Mouse (Mus musculus) right cerebral cortex, adult 2 months (tissue): ENCODE measurements at regions not wholly inside any gene's neighbourhood (a gene's known extent, or its start where the extent isn't known, plus 50 kb on each side); places are given as distances from the start of the nearest gene placed in this dataset.
A peak's percentile ranks its signal among the peaks of the same experiment; 100 is the strongest.

ENCODE experiments used
- DNase-seq, 2 experiments: peaks; one replicate each; pipeline ENCODE4 v3.0.0; 2021 to 2022; ENCODE audit warnings: low spot score in 2 of 2

- no peak for DNase-seq
Observed at GRCm38 (mm10) chr6:95769808-95770207, 51.2 kb upstream of the Suclg2 start.

GRCm38 (mm10) chr6:95801651-95802050 is 83.1 kb upstream of the Suclg2 start:
- DNase-seq, result no peak

GRCm38 (mm10) chr6:95841502-95841901 is 122.9 kb upstream of the Suclg2 start:
- no peak for DNase-seq

GRCm38 (mm10) chr6:95846536-95846935 is 127.9 kb upstream of the Suclg2 start:
- DNase-seq, result no peak

GRCm38 (mm10) chr6:95875463-95875862 is 156.9 kb upstream of the Suclg2 start:
- no peak for DNase-seq

GRCm38 (mm10) chr6:95876320-95876719 is 157.7 kb upstream of the Suclg2 start:
- no peak for DNase-seq

- peak; percentile 8 to 14 for DNase-seq
Observed at GRCm38 (mm10) chr6:95886645-95887044, 168.0 kb upstream of the Suclg2 start.

- no peak for DNase-seq
Observed at GRCm38 (mm10) chr6:95902551-95902950, 184.0 kb upstream of the Suclg2 start.

GRCm38 (mm10) chr6:95904085-95904633 is 185.6 kb upstream of the Suclg2 start:
- DNase-seq, result peak in 1 of 2 experiments; percentile 5

GRCm38 (mm10) chr6:95905057-95905456 is 186.5 kb upstream of the Suclg2 start:
- DNase-seq, result peak; percentile 15 to 32

- no peak for DNase-seq
Observed at GRCm38 (mm10) chr6:95921737-95922136, 191.2 kb upstream of the Fam19a1 start.

- DNase-seq, result no peak
Observed at GRCm38 (mm10) chr6:95934561-95934960, 178.4 kb upstream of the Fam19a1 start.

- DNase-seq, result no peak
Observed at GRCm38 (mm10) chr6:95936504-95936903, 176.4 kb upstream of the Fam19a1 start.

GRCm38 (mm10) chr6:95939052-95939451 is 173.9 kb upstream of the Fam19a1 start:
- DNase-seq, result no peak

- no peak for DNase-seq
Observed at GRCm38 (mm10) chr6:95960745-95961144, 152.2 kb upstream of the Fam19a1 start.

GRCm38 (mm10) chr6:95966231-95966630 is 146.7 kb upstream of the Fam19a1 start:
- no peak for DNase-seq

GRCm38 (mm10) chr6:95975994-95976393 is 137.0 kb upstream of the Fam19a1 start:
- no peak for DNase-seq

GRCm38 (mm10) chr6:95997037-95997436 is 115.9 kb upstream of the Fam19a1 start:
- DNase-seq, result no peak

GRCm38 (mm10) chr6:95997741-95998140 is 115.2 kb upstream of the Fam19a1 start:
- DNase-seq, result no peak

- DNase-seq, result no peak
Observed at GRCm38 (mm10) chr6:95999441-95999840, 113.5 kb upstream of the Fam19a1 start.

GRCm38 (mm10) chr6:96000011-96000476 is 112.9 kb upstream of the Fam19a1 start:
- peak; percentile 41 to 52 for DNase-seq

GRCm38 (mm10) chr6:96011299-96011698 is 101.7 kb upstream of the Fam19a1 start:
- no peak for DNase-seq

GRCm38 (mm10) chr6:96028022-96028704 is 84.8 kb upstream of the Fam19a1 start:
- no peak for DNase-seq

GRCm38 (mm10) chr6:96043711-96044110 is 69.2 kb upstream of the Fam19a1 start:
- no peak for DNase-seq
